Mouse (Mus musculus) heart, adult 2 months (tissue): Measurements from ENCODE around the gene Klhl42.

Experiments used
- CTCF ChIP-seq: fragments of 200-600 bp; IDR thresholded peaks from 2 replicates; pipeline ENCODE4 v1.8.1; 2022; ENCODE audit warnings: antibody characterized with exemption, mild to moderate bottlenecking, moderate library complexity
- EP300 ChIP-seq: fragments of 200-500 bp; IDR thresholded peaks from 2 replicates; pipeline ENCODE4 v1.6.1; 2011; ENCODE audit warnings: low read depth, low read length, control low read depth; ENCODE audit not compliant: insufficient read depth
- POLR2A ChIP-seq: fragments of 200-500 bp; IDR thresholded peaks from 2 replicates; pipeline ENCODE4 v1.6.1; 2011; ENCODE audit warnings: mild to moderate bottlenecking, low read depth, low read length, control low read depth; ENCODE audit not compliant: insufficient read depth

- TF ChIP-seq EP300 (no peak), CTCF (no peak), POLR2A (no peak)
Measured at GRCm38 (mm10) chr6:147138260-147138659, 47.1 kb downstream of the Klhl42 start.
